Mouse (Mus musculus): ENCODE measurements around the gene Sec23a. TPM values are rescaled to one million over a fixed set of nuclear protein-coding genes. Genes with fewer than 3 reads are reported as not detected.
"Not testable (repeated sequence)": the region's sequence is repeated elsewhere in the genome, so short reads cannot be mapped to it uniquely, and the experiment has no call there.

The Sec23a gene
- 10 to 100 TPM; 38.3 to 40.9 TPM for total RNA-seq (2021)
- long read RNA-seq, experiment 1, full-length matches to known transcripts, result 85 of 101 reads
- long read RNA-seq, experiment 1, partial matches to known transcripts, result 8 of 101 reads
- long read RNA-seq, experiment 1, other reads (novel, unspliced or antisense), result 8 of 101 reads
- long read RNA-seq, experiment 2, full-length matches to known transcripts, result 97 of 111 reads
- long read RNA-seq, experiment 2, partial matches to known transcripts, result 4 of 111 reads
- long read RNA-seq, experiment 2, other reads (novel, unspliced or antisense), result 10 of 111 reads

GRCm38 (mm10) chr12:59011844-59012709 is at the start of gene Sec23a:
Gene Sec23a (minus strand): TSS chr12:59012017.
- intact Hi-C loops (cut with DNase I), result loop anchor here (2.0 to 5.0 kb wide), 3 partner anchors 49 to 205 kb away; partner anchors contain the start of genes Fbxo33 and Trappc6b
- peak; percentile 98 to 99 for DNase-seq

GRCm38 (mm10) chr12:59060993-59061595 is 49.3 kb upstream of the Sec23a start, which contains the start of gene Trappc6b:
Gene Trappc6b (minus strand): TSS chr12:59061472.
- intact Hi-C loops (cut with DNase I), result loop anchor here (2.0 kb wide), 2 partner anchors 48 to 70 kb away; partner anchors contain the start of genes Gemin2 and Sec23a
- DNase-seq, result peak; percentile 82 to 88

GRCm38 (mm10) chr12:59060322-59060721 is 48.5 kb upstream of the Sec23a start:
- DNase-seq, result no peak
- intact Hi-C loops (cut with DNase I), result loop anchor here (2.0 kb wide), 2 partner anchors 48 to 70 kb away; partner anchors contain the start of genes Gemin2 and Sec23a

- DNase-seq; intact Hi-C loops (cut with DNase I): not testable (repeated sequence)
These were observed 46.4 kb upstream of the Sec23a start for GRCm38 (mm10) chr12:59058242-59058641.

GRCm38 (mm10) chr12:59056222-59056621 is 44.4 kb upstream of the Sec23a start:
- DNase-seq, result no peak
- intact Hi-C loops (cut with DNase I), result no loop called here

GRCm38 (mm10) chr12:59055196-59055850 is 43.5 kb upstream of the Sec23a start:
- intact Hi-C loops (cut with DNase I), result no loop called here
- DNase-seq, result no peak

GRCm38 (mm10) chr12:59053976-59054375 is 42.2 kb upstream of the Sec23a start:
- DNase-seq, result no peak
- intact Hi-C loops (cut with DNase I), result no loop called here

- intact Hi-C loops (cut with DNase I), result no loop called here
These were observed 41.3 kb upstream of the Sec23a start for GRCm38 (mm10) chr12:59053166-59053565.

GRCm38 (mm10) chr12:59052470-59052869 is 40.7 kb upstream of the Sec23a start:
- intact Hi-C loops (cut with DNase I), result no loop called here
- no peak for DNase-seq

More at GRCm38 (mm10) chr12:59053166-59053565, 41.3 kb upstream of the Sec23a start:
- no peak for DNase-seq

- no peak for DNase-seq
- intact Hi-C loops (cut with DNase I), result no loop called here
These were observed 29.0 kb upstream of the Sec23a start for GRCm38 (mm10) chr12:59040851-59041250.

- DNase-seq, result peak; percentile 18 to 44
- intact Hi-C loops (cut with DNase I), result no loop called here
These were observed 28.4 kb upstream of the Sec23a start for GRCm38 (mm10) chr12:59039971-59040844.

GRCm38 (mm10) chr12:59039162-59039970 is 27.5 kb upstream of the Sec23a start:
- DNase-seq, result no peak
- intact Hi-C loops (cut with DNase I), result no loop called here

GRCm38 (mm10) chr12:59032101-59032500 is 20.3 kb upstream of the Sec23a start:
- no peak for DNase-seq
- intact Hi-C loops (cut with DNase I), result no loop called here

- intact Hi-C loops (cut with DNase I), result no loop called here
- no peak for DNase-seq
These were observed 9.5 kb upstream of the Sec23a start for GRCm38 (mm10) chr12:59021306-59021705.

GRCm38 (mm10) chr12:59019891-59020290 is 8.1 kb upstream of the Sec23a start:
- no peak for DNase-seq
- intact Hi-C loops (cut with DNase I), result no loop called here

- intact Hi-C loops (cut with DNase I), result no loop called here
These were observed 6.2 kb upstream of the Sec23a start for GRCm38 (mm10) chr12:59017970-59018369.

GRCm38 (mm10) chr12:59013234-59013633 is 1.4 kb upstream of the Sec23a start, which contains the start of gene Gemin2:
Gene Gemin2 (plus strand): TSS chr12:59013393.
- DNase-seq, result peak; percentile 91 to 92
- intact Hi-C loops (cut with DNase I), result loop anchor here (2.0 to 5.0 kb wide), 2 partner anchors 48 to 204 kb away; partner anchors contain the start of genes Fbxo33 and Trappc6b

More at GRCm38 (mm10) chr12:59017970-59018369, 6.2 kb upstream of the Sec23a start:
- DNase-seq, result no peak

GRCm38 (mm10) chr12:59012710-59013091 is 884 bp upstream of the Sec23a start:
- peak in 1 of 2 experiments; percentile 3 for DNase-seq
- intact Hi-C loops (cut with DNase I), result loop anchor here (2.0 to 5.0 kb wide), 2 partner anchors 48 to 205 kb away; partner anchors contain the start of genes Fbxo33 and Trappc6b
